Mouse (Mus musculus) forelimb bud, embryonic 11.5 days (tissue): Measurements from ENCODE around the gene Lepr.
A peak's percentile ranks its signal among the peaks of the same experiment; 100 is the strongest.

Source experiments
- DNase-seq: peaks from one replicate; pipeline ENCODE4 v3.0.0-alpha.2; 2012; ENCODE audit warnings: low read depth, low spot score

Gene Lepr

DNA sequence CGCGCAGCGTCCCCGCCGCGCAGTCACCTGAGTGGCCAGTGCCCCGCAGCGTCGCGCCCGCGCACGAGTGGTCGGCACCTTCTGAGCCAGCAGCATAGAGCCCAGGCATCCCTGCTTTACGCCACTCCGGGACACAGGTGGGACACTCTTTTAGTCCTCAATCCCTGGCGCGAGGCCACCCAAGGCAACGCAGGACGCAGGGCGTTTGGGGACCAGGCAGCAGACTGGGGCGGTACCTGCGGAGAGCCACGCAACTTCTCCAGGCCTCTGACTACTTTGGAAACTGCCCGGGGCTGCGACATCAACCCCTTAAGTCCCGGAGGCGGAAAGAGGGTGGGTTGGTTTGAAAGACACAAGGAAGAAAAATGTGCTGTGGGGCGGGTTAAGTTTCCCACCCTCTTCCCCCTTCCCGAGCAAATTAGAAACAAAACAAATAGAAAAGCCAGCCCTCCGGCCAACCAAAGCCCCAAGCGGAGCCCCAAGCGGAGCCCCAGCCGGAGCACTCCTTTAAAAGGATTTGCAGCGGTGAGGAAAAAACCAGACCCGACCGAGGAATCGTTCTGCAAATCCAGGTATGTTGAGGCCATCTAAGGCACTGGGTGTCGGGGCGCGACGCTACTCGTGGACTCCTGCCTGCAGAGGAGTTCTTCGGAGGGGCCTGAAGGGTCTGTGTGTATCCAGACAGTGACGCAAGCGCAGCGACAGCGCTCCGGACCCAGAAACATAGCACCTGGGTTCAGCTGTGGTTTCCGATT, at the start of gene Lepr:
Lepr (plus strand) TSS at position 38 of the 755 bp plus-strand sequence.
- DNase-seq: peak; percentile 36

- DNase-seq: no peak
Measured at GRCm38 (mm10) chr4:101669161-101669560, 48.0 kb upstream of the Lepr start.

DNA sequence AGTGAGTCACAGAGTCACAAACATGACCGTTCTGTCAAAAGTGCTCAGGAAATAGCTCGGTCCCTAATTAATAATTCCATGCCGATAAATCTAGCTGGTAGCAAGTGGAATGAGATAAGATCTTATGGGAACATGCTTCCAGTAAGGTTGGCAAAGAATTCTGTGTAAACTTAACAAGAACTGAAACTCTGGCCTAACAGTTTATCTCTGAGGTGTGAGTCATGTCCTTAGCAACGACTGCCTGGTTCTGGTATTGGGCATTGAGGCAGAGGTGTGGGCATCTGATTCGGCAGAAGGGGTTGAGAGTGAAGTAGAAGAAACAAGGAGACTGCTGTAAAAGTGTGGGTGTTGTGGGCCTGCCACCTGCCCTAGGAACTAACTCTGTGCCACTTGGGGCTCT, 47.4 kb upstream of the Lepr start:
- no peak for DNase-seq

- DNase-seq: no peak
Measured at GRCm38 (mm10) chr4:101674790-101675189, 42.4 kb upstream of the Lepr start.

DNA sequence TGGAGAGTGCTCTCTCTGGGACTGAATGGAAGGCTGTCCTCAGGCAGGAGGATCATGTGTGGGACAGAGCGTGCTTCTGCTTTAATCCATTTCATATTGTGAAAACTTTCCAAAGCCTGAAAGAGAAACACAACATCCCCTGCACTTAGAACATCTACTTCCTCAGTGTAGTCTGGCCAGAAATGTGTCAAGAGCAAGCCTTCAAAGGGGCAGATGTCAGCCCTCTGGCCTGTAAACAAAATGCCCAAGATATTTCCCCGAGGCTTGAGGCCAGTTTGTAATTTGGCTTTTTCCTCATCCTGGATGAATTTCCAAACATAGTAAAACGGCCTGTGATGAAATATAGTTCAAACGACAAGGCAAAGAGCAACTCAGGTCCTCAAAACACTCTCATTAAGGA, 41.5 kb upstream of the Lepr start:
- no peak for DNase-seq

GRCm38 (mm10) chr4:101682620-101683019, 34.6 kb upstream of the Lepr start:
- no peak for DNase-seq

DNA sequence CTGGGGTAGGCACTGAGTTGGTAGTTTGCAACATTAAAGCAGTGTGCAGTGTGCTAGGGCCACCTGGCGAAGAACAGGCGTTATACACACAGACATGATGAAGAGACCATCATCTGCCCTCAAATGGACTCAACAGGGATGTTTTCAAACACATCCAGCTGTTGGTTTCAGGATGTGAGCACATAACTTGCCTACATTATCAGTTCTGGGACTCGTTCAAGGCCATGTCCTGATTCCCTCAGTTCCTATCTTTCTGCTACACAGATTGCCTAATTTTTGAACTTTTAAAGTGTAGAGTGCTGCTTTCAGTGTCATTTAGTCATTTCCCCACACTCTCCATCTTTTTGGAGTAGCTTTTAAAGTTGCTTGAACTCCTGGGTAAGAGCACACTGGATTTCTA, 34.1 kb upstream of the Lepr start:
- no peak for DNase-seq

- no peak for DNase-seq
Measured at GRCm38 (mm10) chr4:101684821-101685220, 32.4 kb upstream of the Lepr start.

DNA sequence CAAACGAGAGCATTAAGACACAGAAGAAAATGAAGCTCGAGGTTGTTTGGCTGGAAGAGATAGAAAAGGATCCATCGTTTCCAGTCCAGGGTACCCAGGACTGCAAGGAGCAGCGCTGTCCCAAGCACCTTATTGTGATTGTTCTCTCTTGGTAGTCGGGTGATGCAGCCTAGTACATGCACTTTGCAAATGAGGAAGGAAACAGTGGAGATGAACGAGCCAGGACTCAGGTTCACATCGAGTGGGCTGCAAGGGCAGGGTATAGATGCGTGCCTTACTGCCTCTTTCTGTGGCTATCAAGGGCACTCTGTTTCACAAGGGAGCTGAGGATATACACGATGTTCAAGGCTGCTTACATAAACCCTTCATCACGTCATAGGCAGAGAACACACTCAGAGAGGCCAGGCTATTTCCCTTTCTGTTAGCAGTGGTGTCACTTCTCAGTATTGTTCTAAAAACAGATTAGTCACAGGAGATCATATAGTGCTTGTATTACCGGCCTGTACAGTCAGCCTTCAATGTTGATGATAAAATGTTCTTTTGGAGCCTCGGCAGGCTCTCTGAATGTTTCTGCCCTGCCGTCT, 30.9 kb upstream of the Lepr start:
- DNase-seq: no peak

DNA sequence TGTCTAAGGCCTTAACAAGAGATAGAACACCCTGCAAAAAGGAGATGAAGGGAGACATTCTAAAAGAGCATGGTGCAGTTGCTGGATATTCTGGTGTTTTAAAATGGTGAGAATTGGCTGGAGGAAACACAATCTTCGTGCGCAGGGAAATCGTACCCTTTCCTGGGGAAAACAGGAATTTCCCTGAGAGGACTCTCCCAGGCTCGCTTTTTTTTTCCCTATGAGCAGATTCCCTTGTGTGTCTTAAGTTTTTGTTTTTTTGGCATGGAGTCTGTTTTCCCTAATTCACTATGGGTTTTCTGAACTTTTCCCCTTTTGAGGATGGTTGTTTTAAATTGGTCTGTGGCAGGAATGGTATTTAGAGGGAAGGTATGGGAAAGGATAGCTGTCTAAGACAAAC, 28.0 kb upstream of the Lepr start:
- DNase-seq: no peak

GRCm38 (mm10) chr4:101689645-101690044, 27.6 kb upstream of the Lepr start:
- DNase-seq: no peak

- no peak for DNase-seq
Measured at GRCm38 (mm10) chr4:101692892-101693291, 24.3 kb upstream of the Lepr start.

GRCm38 (mm10) chr4:101694529-101694928, 22.7 kb upstream of the Lepr start:
- no peak for DNase-seq

GRCm38 (mm10) chr4:101697236-101697635, 20.0 kb upstream of the Lepr start:
- DNase-seq: no peak

GRCm38 (mm10) chr4:101699423-101699822, 17.8 kb upstream of the Lepr start:
- no peak for DNase-seq

DNA sequence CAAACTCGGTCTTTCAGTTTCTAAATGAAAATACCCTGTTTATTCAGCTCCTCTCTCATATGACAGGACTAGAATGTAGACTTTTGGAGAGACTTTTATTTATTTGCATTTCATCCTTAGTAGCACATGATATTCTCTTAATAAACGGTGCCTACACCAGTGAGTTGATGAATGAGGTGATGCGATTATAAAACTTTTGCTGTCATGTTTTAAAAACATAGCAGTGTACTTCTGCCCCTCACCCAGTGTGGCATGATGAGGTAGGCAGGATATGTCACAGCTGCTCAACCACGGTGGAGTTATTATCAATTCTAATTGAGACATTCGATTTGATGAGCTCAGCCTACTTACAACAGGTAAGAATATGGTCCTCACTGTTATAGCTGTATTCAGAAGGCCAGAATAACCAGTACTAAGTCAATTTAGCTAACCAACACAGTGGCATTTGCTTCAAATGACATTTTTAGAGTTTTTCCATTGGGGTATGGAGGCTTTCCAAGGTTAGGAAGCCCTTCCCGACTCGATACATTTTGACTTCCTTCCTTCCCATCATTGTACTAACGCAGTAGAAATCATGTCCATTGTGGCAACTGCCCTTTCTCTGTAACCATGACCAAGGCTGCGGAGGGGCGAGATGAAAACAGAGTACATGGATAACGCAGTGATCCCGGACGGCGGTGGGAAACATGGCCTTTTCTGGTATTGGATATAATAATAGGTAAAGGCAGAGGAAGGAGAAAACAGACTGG, 16.1 kb upstream of the Lepr start:
- DNase-seq: no peak

DNA sequence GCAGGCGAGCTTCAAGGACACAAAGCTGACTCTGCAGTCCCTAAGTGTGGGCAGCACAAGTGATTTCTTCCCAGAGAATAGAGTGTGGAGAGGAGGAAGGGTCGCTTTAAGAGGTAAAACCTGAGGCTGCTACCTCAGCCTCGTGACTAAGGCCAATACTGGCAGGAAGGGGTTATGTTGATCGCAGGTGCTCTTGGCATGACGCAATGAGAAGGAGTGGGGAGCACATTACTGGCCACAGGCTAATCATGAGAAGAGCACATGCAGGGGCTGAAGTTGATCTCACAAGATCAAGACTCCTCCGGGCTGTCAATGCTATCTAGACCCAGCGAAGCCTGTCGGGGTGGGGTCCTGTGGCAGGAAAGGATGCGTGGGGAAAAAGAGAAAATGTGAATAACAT, 11.9 kb upstream of the Lepr start:
- DNase-seq: no peak

- peak; percentile 86 for DNase-seq
Measured at GRCm38 (mm10) chr4:101707234-101707633, 10.0 kb upstream of the Lepr start.

- peak; percentile 62 for DNase-seq
Measured at GRCm38 (mm10) chr4:101707953-101708352, 9.3 kb upstream of the Lepr start.

GRCm38 (mm10) chr4:101710361-101710760, 6.8 kb upstream of the Lepr start:
- no peak for DNase-seq

GRCm38 (mm10) chr4:101711100-101711499, 6.1 kb upstream of the Lepr start:
- no peak for DNase-seq

DNA sequence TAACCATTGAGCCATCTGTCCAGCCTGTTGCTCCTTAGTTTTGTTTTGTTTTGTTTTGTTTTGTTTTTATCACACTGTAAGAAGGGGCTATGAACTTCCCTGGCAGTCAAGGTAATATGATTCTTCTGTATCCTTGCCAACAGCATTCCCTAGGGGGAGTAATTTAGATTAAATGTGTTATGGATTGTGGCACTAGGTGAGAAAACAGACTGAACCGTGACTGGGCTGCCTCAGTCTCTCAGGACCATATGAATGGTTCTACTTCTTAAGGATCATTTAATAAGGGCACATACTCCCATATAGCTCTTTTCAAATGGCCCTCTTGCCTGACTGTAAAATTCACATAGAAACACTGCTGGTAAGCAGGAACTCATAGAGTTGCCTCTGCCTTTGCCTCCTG, 4.6 kb upstream of the Lepr start:
- DNase-seq: peak; percentile 48

GRCm38 (mm10) chr4:101715302-101715701, 1.9 kb upstream of the Lepr start:
- no peak for DNase-seq
